Mouse (Mus musculus): ENCODE measurements around the gene Susd3. TPM values are rescaled to one million over a fixed set of nuclear protein-coding genes. Genes with fewer than 3 reads are reported as not detected.

Gene Susd3
- total and polyA plus RNA-seq, 3 experiments = 0.32 to 1.1 (median 0.63) TPM

DNA sequence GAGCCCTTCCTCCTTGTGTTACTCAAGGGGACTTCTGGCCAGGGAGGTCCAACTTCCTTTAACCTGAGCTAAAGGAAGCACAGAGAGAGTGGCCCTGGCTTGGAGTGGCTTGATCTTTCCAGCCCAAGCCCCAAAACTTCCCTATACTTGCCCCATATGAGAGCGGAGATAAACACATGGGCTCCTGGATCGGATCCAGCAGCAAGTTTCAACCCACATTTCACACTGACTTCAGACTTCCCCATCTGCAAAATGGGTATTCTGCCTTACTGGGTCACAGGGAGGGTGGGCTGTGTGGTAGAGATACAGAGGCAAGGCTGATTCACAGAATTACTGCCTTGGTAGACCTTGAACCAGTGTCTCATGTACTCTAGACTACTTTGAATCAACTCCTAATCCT lies 5.0 kb downstream of the Susd3 start:
- H3K27me3 ChIP-seq (ENCODE audit: control insufficient read depth, insufficient read depth, low read length) = peaks cover 6% of the 10 kb centered on the region
- no peak for TF ChIP-seq EP300 (IDR thresholded peaks at IDR 0.05; ENCODE audit: insufficient read depth, low read depth, low read length)
- no peak for TF ChIP-seq CTCF (IDR thresholded peaks at IDR 0.05)
- no peak for TF ChIP-seq POLR2A (IDR thresholded peaks at IDR 0.05; ENCODE audit: insufficient read depth, low read depth, low read length)
- no peaks in the 10 kb centered on the region for H3K36me3 ChIP-seq (ENCODE audit: control insufficient read depth, insufficient read depth, low read length)
- DNase-seq = no peak
- no peaks in the 10 kb centered on the region; the same call in 1 of the 2 replicates for H3K4me1 ChIP-seq (ENCODE audit: control insufficient read depth, insufficient read depth, low read length)
- H3K27ac ChIP-seq = no peak overlapping the region; the same call in 1 of the 2 replicates
- no peak overlapping the region for H3K9ac ChIP-seq (ENCODE audit: low read depth, low read length)
- intact Hi-C loops (cut with DNase I) = no loop called here
- H3K79me2 ChIP-seq (replicated peaks; ENCODE audit: control insufficient read depth, insufficient read depth, low read length) = no peaks in the 10 kb centered on the region
- WGBS = 86% methylated on average over 2 of the region's 2 CpGs
- no peak overlapping the region for H3K4me3 ChIP-seq

DNA sequence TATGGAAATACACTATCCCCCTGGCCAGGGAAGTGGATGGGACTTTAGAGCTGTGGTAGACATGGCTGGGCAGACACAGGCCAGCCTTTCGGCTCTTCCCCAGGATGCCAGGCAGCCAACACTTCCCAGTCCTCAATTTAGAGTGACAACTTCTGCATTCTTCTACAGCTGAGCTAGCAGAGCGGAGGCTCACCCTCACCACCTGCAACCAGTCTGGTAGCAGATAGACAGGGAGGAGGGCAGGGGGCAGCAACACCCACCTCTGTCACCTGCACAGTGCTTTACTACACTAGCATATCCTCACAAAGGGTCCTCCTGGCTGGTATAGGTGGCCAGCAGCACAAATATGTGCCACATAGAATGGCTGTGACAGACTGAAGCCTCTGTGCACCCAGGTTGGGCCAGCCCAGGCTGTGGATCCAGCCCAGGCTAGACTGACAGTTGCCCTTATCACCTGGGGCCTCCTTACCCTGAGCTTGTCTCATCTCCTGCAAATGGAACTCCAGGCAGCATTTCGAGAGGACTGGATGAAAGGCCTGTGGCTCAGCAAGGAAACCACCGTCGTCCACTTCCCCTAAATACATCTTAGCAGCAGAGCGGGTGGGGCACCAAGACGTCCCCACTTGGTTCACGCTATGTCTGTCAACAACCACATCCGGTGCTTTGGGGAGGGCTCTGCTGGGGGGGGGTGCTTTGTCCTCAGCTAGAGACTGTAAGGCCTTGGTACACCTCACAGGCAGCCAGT lies 6.0 kb downstream of the Susd3 start:
- TF ChIP-seq EP300 (IDR thresholded peaks at IDR 0.05; ENCODE audit: insufficient read depth, low read depth, low read length) (no peak), POLR2A (IDR thresholded peaks at IDR 0.05; ENCODE audit: insufficient read depth, low read depth, low read length) (no peak), CTCF (IDR thresholded peaks at IDR 0.05) (no peak)
- H3K9ac ChIP-seq (ENCODE audit: low read depth, low read length) = no peak overlapping the region
- no peak overlapping the region; the same call in 1 of the 2 replicates for H3K27ac ChIP-seq
- DNase-seq = peak in 1 of 2 experiments; percentile 71
- H3K27me3 ChIP-seq (ENCODE audit: control insufficient read depth, insufficient read depth, low read length) = no peaks in the 10 kb centered on the region
- no peaks in the 10 kb centered on the region for H3K79me2 ChIP-seq (replicated peaks; ENCODE audit: control insufficient read depth, insufficient read depth, low read length)
- H3K4me1 ChIP-seq (ENCODE audit: control insufficient read depth, insufficient read depth, low read length) = no peaks in the 10 kb centered on the region
- H3K36me3 ChIP-seq (ENCODE audit: control insufficient read depth, insufficient read depth, low read length) = no peaks in the 10 kb centered on the region
- no peak overlapping the region for H3K4me3 ChIP-seq
- 42% methylated on average over 9 of the region's 9 CpGs for WGBS
- intact Hi-C loops (cut with DNase I) = no loop called here

DNA sequence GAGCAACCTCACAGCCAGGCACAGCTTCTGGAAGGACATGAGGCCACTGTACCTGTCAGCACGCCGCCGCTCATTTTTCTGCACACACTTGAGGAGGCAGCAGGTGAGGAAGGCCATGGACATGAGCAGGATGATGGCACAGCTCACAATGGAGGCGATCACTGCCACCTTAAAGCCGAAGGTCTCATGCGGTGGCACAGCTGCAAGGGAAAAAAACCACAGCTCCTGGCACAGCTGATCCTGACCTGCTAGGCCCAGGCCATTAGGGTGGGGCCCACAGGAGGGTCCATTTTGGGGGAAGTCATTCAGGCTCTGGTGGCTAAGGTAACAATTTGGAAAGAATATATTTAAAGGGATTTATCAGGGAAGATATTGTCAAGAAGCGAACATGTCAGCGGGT lies 9.8 kb downstream of the Susd3 start:
- Histone ChIP-seq H3K36me3 (ENCODE audit: control insufficient read depth, insufficient read depth, low read length) (no peaks in the 10 kb centered on the region), H3K79me2 (replicated peaks; ENCODE audit: control insufficient read depth, insufficient read depth, low read length) (no peaks in the 10 kb centered on the region), H3K4me1 (ENCODE audit: control insufficient read depth, insufficient read depth, low read length) (no peaks in the 10 kb centered on the region), H3K4me3 (no peak overlapping the region), H3K27ac (no peak overlapping the region), H3K27me3 (ENCODE audit: control insufficient read depth, insufficient read depth, low read length) (no peaks in the 10 kb centered on the region), H3K9ac (ENCODE audit: low read depth, low read length) (no peak overlapping the region)
- DNase-seq = no peak
- WGBS = 96% methylated on average over 8 of the region's 8 CpGs
- TF ChIP-seq POLR2A (IDR thresholded peaks at IDR 0.05; ENCODE audit: insufficient read depth, low read depth, low read length) (no peak), EP300 (IDR thresholded peaks at IDR 0.05; ENCODE audit: insufficient read depth, low read depth, low read length) (no peak), CTCF (IDR thresholded peaks at IDR 0.05) (no peak)
- intact Hi-C loops (cut with DNase I) = no loop called here

DNA sequence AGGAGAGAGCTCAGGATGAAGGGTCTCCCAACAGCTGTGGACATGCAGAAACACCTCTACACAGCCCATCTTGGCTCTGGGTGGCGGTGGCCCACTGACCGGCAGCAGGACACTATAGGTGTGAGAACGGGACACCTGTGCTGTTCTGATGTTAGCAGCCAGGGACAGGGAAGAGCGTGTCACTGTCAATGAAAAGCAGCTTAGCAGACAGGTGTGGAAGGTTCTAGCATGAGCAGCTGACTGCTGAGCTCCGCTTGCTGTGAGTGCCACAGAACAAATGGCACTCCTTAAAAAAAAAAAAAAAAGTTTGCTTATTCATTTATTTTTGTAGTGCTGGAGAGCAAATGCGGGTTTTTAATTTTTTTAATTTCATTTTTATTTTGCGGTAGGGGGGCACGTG lies 10.9 kb downstream of the Susd3 start:
- Histone ChIP-seq H3K36me3 (ENCODE audit: control insufficient read depth, insufficient read depth, low read length) (no peaks in the 10 kb centered on the region), H3K27ac (no peak overlapping the region), H3K79me2 (replicated peaks; ENCODE audit: control insufficient read depth, insufficient read depth, low read length) (no peaks in the 10 kb centered on the region), H3K4me1 (ENCODE audit: control insufficient read depth, insufficient read depth, low read length) (no peaks in the 10 kb centered on the region), H3K27me3 (ENCODE audit: control insufficient read depth, insufficient read depth, low read length) (no peaks in the 10 kb centered on the region), H3K4me3 (no peak overlapping the region), H3K9ac (ENCODE audit: low read depth, low read length) (no peak overlapping the region)
- TF ChIP-seq POLR2A (IDR thresholded peaks at IDR 0.05; ENCODE audit: insufficient read depth, low read depth, low read length) (no peak), EP300 (IDR thresholded peaks at IDR 0.05; ENCODE audit: insufficient read depth, low read depth, low read length) (no peak), CTCF (IDR thresholded peaks at IDR 0.05) (no peak)
- intact Hi-C loops (cut with DNase I) = no loop called here
- 82% methylated on average over 8 of the region's 8 CpGs for WGBS
- DNase-seq = no peak

DNA sequence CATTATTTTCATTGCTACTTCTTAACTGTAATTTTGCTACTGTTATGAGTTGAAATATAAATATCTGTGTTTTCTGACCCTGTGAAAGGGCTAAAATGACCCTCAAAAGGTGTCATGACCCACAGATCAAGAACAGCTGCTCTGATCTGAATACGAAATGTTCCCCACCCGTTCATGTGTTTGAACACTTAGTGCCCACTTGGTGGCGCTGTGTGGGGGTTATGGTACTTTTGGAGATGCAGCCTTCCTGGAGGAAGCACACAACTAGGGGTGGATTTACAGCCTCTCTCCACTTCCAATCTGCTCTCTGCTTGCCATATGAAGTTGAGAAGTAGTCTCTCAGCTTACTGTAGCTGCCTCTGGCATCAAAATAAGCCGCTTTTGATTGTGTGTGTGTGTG lies 13.8 kb downstream of the Susd3 start:
- no peak overlapping the region for H3K9ac ChIP-seq (ENCODE audit: low read depth, low read length)
- intact Hi-C loops (cut with DNase I) = no loop called here
- H3K79me2 ChIP-seq (replicated peaks; ENCODE audit: control insufficient read depth, insufficient read depth, low read length) = no peaks in the 10 kb centered on the region
- H3K4me1 ChIP-seq (ENCODE audit: control insufficient read depth, insufficient read depth, low read length) = no peaks in the 10 kb centered on the region
- H3K36me3 ChIP-seq (ENCODE audit: control insufficient read depth, insufficient read depth, low read length) = no peaks in the 10 kb centered on the region
- no peaks in the 10 kb centered on the region for H3K27me3 ChIP-seq (ENCODE audit: control insufficient read depth, insufficient read depth, low read length)
- no peak overlapping the region for H3K4me3 ChIP-seq
- no peak for TF ChIP-seq EP300 (IDR thresholded peaks at IDR 0.05; ENCODE audit: insufficient read depth, low read depth, low read length)
- no peak for TF ChIP-seq POLR2A (IDR thresholded peaks at IDR 0.05; ENCODE audit: insufficient read depth, low read depth, low read length)
- peak; percentile 11; the same call in 1 of the 2 replicates for TF ChIP-seq CTCF (IDR thresholded peaks at IDR 0.05)
- 96% methylated on average over 4 of the region's 4 CpGs for WGBS
- no peak overlapping the region for H3K27ac ChIP-seq
- DNase-seq = no peak

DNA sequence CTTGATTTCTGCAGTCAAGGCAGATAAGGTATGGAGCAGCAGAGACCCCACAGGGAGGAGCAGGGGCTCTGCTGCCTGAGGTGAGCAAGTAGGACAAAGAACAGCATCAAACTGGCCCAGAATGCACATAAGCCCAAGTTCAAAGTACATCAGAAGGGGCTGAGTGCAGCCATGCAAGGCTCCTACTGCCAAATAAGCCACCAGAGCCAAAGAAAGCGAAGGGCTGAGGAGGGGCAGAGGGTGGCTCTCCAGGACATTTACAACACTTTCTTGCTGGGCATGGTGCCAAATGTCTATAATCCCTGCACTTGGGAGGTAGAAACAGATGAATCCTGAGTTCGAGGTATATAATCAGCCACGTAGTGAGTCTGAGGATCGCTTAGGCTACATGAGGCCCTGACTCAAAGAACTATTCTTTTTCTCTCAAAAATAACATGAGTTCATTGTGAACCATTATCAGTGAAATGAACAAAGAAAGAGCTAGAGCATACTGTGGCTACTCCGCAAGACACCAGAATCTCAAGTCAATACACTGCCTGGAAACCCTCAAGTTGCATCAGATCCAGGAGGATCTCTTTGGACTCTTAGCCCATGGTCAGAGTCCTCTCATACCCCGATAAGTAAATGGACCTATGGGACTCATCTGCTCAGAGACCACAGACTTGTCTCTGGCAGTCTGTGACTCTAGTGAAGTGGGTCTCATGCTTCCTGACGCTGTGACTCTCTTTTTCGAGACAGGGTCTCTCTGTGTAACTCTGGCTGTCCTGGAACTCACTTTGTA lies 14.5 kb downstream of the Susd3 start:
- WGBS = 89% methylated on average over 8 of the region's 8 CpGs
- H3K27me3 ChIP-seq (ENCODE audit: control insufficient read depth, insufficient read depth, low read length) = no peaks in the 10 kb centered on the region
- H3K27ac ChIP-seq = no peak overlapping the region
- no peak overlapping the region for H3K9ac ChIP-seq (ENCODE audit: low read depth, low read length)
- no peaks in the 10 kb centered on the region for H3K36me3 ChIP-seq (ENCODE audit: control insufficient read depth, insufficient read depth, low read length)
- intact Hi-C loops (cut with DNase I) = no loop called here
- no peak for TF ChIP-seq CTCF (IDR thresholded peaks at IDR 0.05)
- no peak for TF ChIP-seq EP300 (IDR thresholded peaks at IDR 0.05; ENCODE audit: insufficient read depth, low read depth, low read length)
- TF ChIP-seq POLR2A (IDR thresholded peaks at IDR 0.05; ENCODE audit: insufficient read depth, low read depth, low read length) = no peak
- H3K4me3 ChIP-seq = no peak overlapping the region
- no peaks in the 10 kb centered on the region for H3K79me2 ChIP-seq (replicated peaks; ENCODE audit: control insufficient read depth, insufficient read depth, low read length)
- DNase-seq = no peak
- no peaks in the 10 kb centered on the region for H3K4me1 ChIP-seq (ENCODE audit: control insufficient read depth, insufficient read depth, low read length)
